In genomic region chr11:97703039-97703826, GRCm38 (mm10) we compare ENCODE assay signal across 1 mouse cellular context.
TF ChIP-seq lines count a peak whose summit lies in the region.

Gene Psmb3, plus strand, starts transcription at chr11:97703399.

TF ChIP-seq in CH12.LX, 34 proteins besides CTCF, POLR2A, EP300 and RAD21 (continued from another document):
- TF ChIP-seq SMC3 (IDR thresholded peaks at IDR 0.05; ENCODE audit: low read depth, low read length) (no peak), JUND (conservative IDR thresholded peaks at IDR 0.05; ENCODE audit: low read depth, low read length) (no peak), E2F4 (IDR thresholded peaks at IDR 0.05; ENCODE audit: insufficient replicate concordance, low read depth, low read length) (no peak; the same call in 1 of the 2 replicates), USF2 (conservative IDR thresholded peaks at IDR 0.05; ENCODE audit: low read depth, low read length) (peak; percentile 88), UBTF (IDR thresholded peaks at IDR 0.05; ENCODE audit: low read depth, low read length) (0 out of 2 replicates have a peak, but pooled peaks have one; percentile 3), JUN (IDR thresholded peaks at IDR 0.05; ENCODE audit: insufficient read depth, low read depth, low read length) (0 out of 2 replicates have a peak, but pooled peaks have one; percentile 26), CHD1 (IDR thresholded peaks at IDR 0.05; ENCODE audit: low read depth, low read length) (no peak), CHD2 (IDR thresholded peaks at IDR 0.05; ENCODE audit: low read length) (peak; percentile 98), ELF1 (IDR thresholded peaks at IDR 0.05; ENCODE audit: low read depth, low read length) (peak; percentile 100), TCF12 (IDR thresholded peaks at IDR 0.05; ENCODE audit: low read depth, low read length) (peak; percentile 89), PAX5 (IDR thresholded peaks at IDR 0.05; ENCODE audit: low read length) (no peak), MAFK (IDR thresholded peaks at IDR 0.05; ENCODE audit: insufficient replicate concordance, low read length) (peak; percentile 85)
